Mouse (Mus musculus) cortical plate, adult 2 months (tissue): ENCODE data around the gene Rec114.

Experiments used
- CTCF ChIP-seq: fragments of 200-500 bp; IDR thresholded peaks from 2 replicates; pipeline ENCODE4 v1.5.1; 2011; ENCODE audit warnings: mild to moderate bottlenecking, control low read depth, low read length; ENCODE audit not compliant: insufficient read depth; ENCODE audit errors: extremely low read depth
- POLR2A ChIP-seq: fragments of 200-500 bp; IDR thresholded peaks from 2 replicates; pipeline ENCODE4 v1.6.1; 2011; ENCODE audit warnings: mild to moderate bottlenecking, low read length, control low read depth; ENCODE audit not compliant: insufficient read depth; ENCODE audit errors: extremely low read depth

GRCm38 (mm10) chr9:58615064-58615938 is 128.5 kb downstream of the Rec114 start:
- TF ChIP-seq POLR2A (no peak), CTCF (no peak)
